ENCODE assay signal across 11 mouse cellular contexts in the genomic region with DNA sequence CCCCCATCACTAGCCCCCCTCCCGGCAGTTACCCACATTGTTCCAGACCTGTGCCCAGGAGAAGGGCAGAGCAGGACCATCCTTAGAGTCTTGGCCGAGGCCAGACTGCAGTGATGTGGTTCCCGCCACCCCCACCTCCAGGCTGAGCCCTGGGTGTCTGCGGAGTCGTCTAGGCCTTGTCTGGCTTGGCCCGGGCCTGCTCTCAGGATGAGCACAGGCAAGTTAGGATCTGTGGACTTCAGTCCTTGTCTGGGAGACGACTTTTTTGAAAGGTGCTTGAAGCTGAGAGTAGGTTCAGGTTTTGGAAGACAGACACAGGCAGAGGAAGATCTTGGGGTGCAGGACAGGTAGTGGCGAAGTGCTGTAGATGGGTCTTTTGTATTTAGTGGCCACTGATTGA. TPM values are rescaled to one million over a fixed set of nuclear protein-coding genes. Genes with fewer than 3 reads are reported as not detected.
DNase-seq lines count a peak whose midpoint lies in the region; ATAC-seq and TF ChIP-seq lines count a peak whose summit lies in the region.
"Had no signal": no experiment of that assay in that cellular context is flagged by ENCODE, and none has a peak within 500 bp of the region (broad histone marks: within the 10 kb centered on the region; RNA-seq: fewer than 3 reads in every experiment).

No protein-coding gene starts in this region.

- no peaks in the 10 kb centered on the region for H3K9me3 ChIP-seq in lung, embryonic 15.5 days
- H3K9me3 ChIP-seq in intestine, postnatal 0 days (ENCODE audit: control insufficient read depth), result no peaks in the 10 kb centered on the region
- H3K9me3 ChIP-seq in stomach, embryonic 16.5 days (replicated peaks; ENCODE audit: control insufficient read depth, low read length), result no peaks in the 10 kb centered on the region
- H3K9me3 ChIP-seq: midbrain, embryonic 13.5 days had no signal

- no peak for TF ChIP-seq CTCF in gastrocnemius, adult 2 months (IDR thresholded peaks at IDR 0.05)
- no peak for TF ChIP-seq CTCF in intestine, postnatal 0 days (IDR thresholded peaks at IDR 0.05; ENCODE audit: low read depth)

- H3K4me1 ChIP-seq in lung, embryonic 15.5 days, result peaks cover 80% of the 10 kb centered on the region
- H3K4me1 ChIP-seq in intestine, postnatal 0 days (replicated peaks; ENCODE audit: control insufficient read depth, insufficient read depth, low read length), result peaks cover 10% of the 10 kb centered on the region; the same call in 1 of the 2 replicates
- H3K4me1 ChIP-seq in stomach, embryonic 16.5 days (ENCODE audit: control insufficient read depth, insufficient read depth, low read length), result peaks cover 71% of the 10 kb centered on the region

- no peaks in the 10 kb centered on the region for H3K36me3 ChIP-seq in lung, embryonic 15.5 days
- H3K36me3 ChIP-seq in intestine, postnatal 0 days (ENCODE audit: control insufficient read depth, insufficient read depth), result no peaks in the 10 kb centered on the region
- H3K36me3 ChIP-seq in stomach, embryonic 16.5 days (ENCODE audit: control insufficient read depth, insufficient read depth, low read length), result no peaks in the 10 kb centered on the region
- H3K36me3 ChIP-seq: midbrain, embryonic 13.5 days had no signal

- peak overlapping the region; percentile 90 for H3K4me3 ChIP-seq in gastrocnemius, adult 2 months
- peak overlapping the region; percentile 70 for H3K4me3 ChIP-seq in lung, embryonic 15.5 days
- no peak overlapping the region for H3K4me3 ChIP-seq in intestine, postnatal 0 days (ENCODE audit: low read depth, low read length)
- peak overlapping the region; percentile 20; the same call in 1 of the 2 replicates for H3K4me3 ChIP-seq in stomach, embryonic 16.5 days (replicated peaks; ENCODE audit: low read length)
- H3K4me3 ChIP-seq: left cerebral cortex, adult 2 months; midbrain, embryonic 13.5 days had no signal

- 41% methylated on average over 8 of the region's 8 CpGs for WGBS in lung, embryonic 15.5 days
- 65% methylated on average over 8 of the region's 8 CpGs for WGBS in intestine, postnatal 0 days
- WGBS in stomach, embryonic 16.5 days, result 57% methylated on average over 8 of the region's 8 CpGs

- H3K4me2 ChIP-seq in lung, embryonic 15.5 days, result peak overlapping the region; percentile 74
- peak overlapping the region; percentile 92 for H3K4me2 ChIP-seq in intestine, postnatal 0 days (replicated peaks; ENCODE audit: low read depth)
- peak overlapping the region; percentile 77 for H3K4me2 ChIP-seq in stomach, embryonic 16.5 days (ENCODE audit: low read depth, low read length)

- no peak overlapping the region for H3K9ac ChIP-seq in lung, embryonic 15.5 days
- no peak overlapping the region for H3K9ac ChIP-seq in intestine, postnatal 0 days (ENCODE audit: low read depth, low read length)
- H3K9ac ChIP-seq in stomach, embryonic 16.5 days (ENCODE audit: low read length), result peak overlapping the region; percentile 92; the same call in 1 of the 2 replicates
- H3K9ac ChIP-seq: midbrain, embryonic 13.5 days had no signal

- ATAC-seq in lung, embryonic 15.5 days (ENCODE audit: borderline replicate concordance, extremely low read depth, low FRiP score, low TSS enrichment), result no peak
- no peak for ATAC-seq in intestine, postnatal 0 days
- ATAC-seq in stomach, embryonic 16.5 days (ENCODE audit: insufficient read depth, low FRiP score), result no peak
- ATAC-seq: midbrain, embryonic 13.5 days had no signal

- no peaks in the 10 kb centered on the region for H3K27me3 ChIP-seq in lung, embryonic 15.5 days
- no peaks in the 10 kb centered on the region for H3K27me3 ChIP-seq in intestine, postnatal 0 days (replicated peaks; ENCODE audit: control insufficient read depth, insufficient read depth, low read length)
- no peaks in the 10 kb centered on the region for H3K27me3 ChIP-seq in stomach, embryonic 16.5 days (ENCODE audit: control insufficient read depth, insufficient read depth, low read length)

- H3K27ac ChIP-seq in gastrocnemius, adult 2 months, result peak overlapping the region; percentile 96
- peak overlapping the region; percentile 79 for H3K27ac ChIP-seq in lung, embryonic 15.5 days
- no peak overlapping the region for H3K27ac ChIP-seq in intestine, postnatal 0 days (ENCODE audit: low read depth, low read length)
- H3K27ac ChIP-seq in stomach, embryonic 16.5 days (ENCODE audit: low read length), result peak overlapping the region; percentile 14
- H3K27ac ChIP-seq: left cerebral cortex, adult 2 months; midbrain, embryonic 13.5 days had no signal

- DNase-seq in gastrocnemius, adult 2 months, result no peak
- DNase-seq in gastrocnemius, postnatal 14 days, result no peak
- no peak for DNase-seq in lung, postnatal 36 days
- DNase-seq in frontal cortex, postnatal 25 days (ENCODE audit: low spot score in 2 of 2), result no peak
- no peak for DNase-seq in right cerebral cortex, postnatal 14 days

- intact Hi-C loops in gastrocnemius, adult 2 months (cut with DNase I), result no loop called here
- intact Hi-C loops in gastrocnemius, postnatal 14 days (cut with DNase I; ENCODE audit: low total_unique reads), result no loop called here

RNA-seq across cellular contexts. Expression of gene Hspg2, which starts 2.8 kb away (rescaled TPM):
- 10 to 100 TPM; 55.2 to 77.5 TPM for total RNA-seq in gastrocnemius, adult 2 months (2021)
- 100 to 1,000 TPM; 193 to 224 TPM for total RNA-seq in gastrocnemius, postnatal 14 days (2021)
- polyA plus RNA-seq in lung, embryonic 15.5 days (2015; fragmentation: Nextera tagmentation; extraction: Ambion mirVana), result 32.0 and 32.1 TPM in 2 replicates
- polyA plus RNA-seq in intestine, postnatal 0 days (2015; fragmentation: Nextera tagmentation; extraction: Ambion mirVana), result 16.3 and 16.4 TPM in 2 replicates
- polyA plus RNA-seq in stomach, embryonic 16.5 days (2015; fragmentation: Nextera tagmentation; extraction: Ambion mirVana), result 29.5 and 31.7 TPM in 2 replicates

RNA-seq across cellular contexts. Expression of gene 1700013G24Rik, which starts 18.2 kb away (rescaled TPM):
- total RNA-seq in gastrocnemius, adult 2 months (2021), result not detected
- total RNA-seq in gastrocnemius, postnatal 14 days (2021), result not detected
- polyA plus RNA-seq in lung, embryonic 15.5 days (2015; fragmentation: Nextera tagmentation; extraction: Ambion mirVana), result not detected in 2 replicates
- polyA plus RNA-seq in intestine, postnatal 0 days (2015; fragmentation: Nextera tagmentation; extraction: Ambion mirVana), result not detected in 2 replicates
- polyA plus RNA-seq in stomach, embryonic 16.5 days (2015; fragmentation: Nextera tagmentation; extraction: Ambion mirVana), result not detected in 2 replicates
- total RNA-seq: granulocyte monocyte progenitor cell, adult 5-6 weeks; left cerebral cortex, adult 2 months had no signal
- polyA plus RNA-seq: midbrain, embryonic 13.5 days had no signal

RNA-seq across cellular contexts. Expression of gene Cela3b, which starts 41.0 kb away (rescaled TPM):
- total RNA-seq in gastrocnemius, adult 2 months (2021), result not detected
- not detected for total RNA-seq in gastrocnemius, postnatal 14 days (2021)
- polyA plus RNA-seq in lung, embryonic 15.5 days (2015; fragmentation: Nextera tagmentation; extraction: Ambion mirVana), result 0.16 and 0.94 TPM in 2 replicates
- 9.1 and 13.6 TPM in 2 replicates for polyA plus RNA-seq in intestine, postnatal 0 days (2015; fragmentation: Nextera tagmentation; extraction: Ambion mirVana)
- 406 and 529 TPM in 2 replicates for polyA plus RNA-seq in stomach, embryonic 16.5 days (2015; fragmentation: Nextera tagmentation; extraction: Ambion mirVana)
- total RNA-seq: granulocyte monocyte progenitor cell, adult 5-6 weeks; left cerebral cortex, adult 2 months had no signal
- polyA plus RNA-seq: midbrain, embryonic 13.5 days had no signal

Comparison
In these comparisons a context has a peak if more than half of its experiments do, and no peak if none do; other contexts are left out.
1. RNA of gene Cela3b, which starts 41.0 kb away (polyA plus RNA-seq): 406 to 529 TPM in stomach, embryonic 16.5 days; 9.1 to 13.6 TPM in intestine, postnatal 0 days and 0.16 to 0.94 TPM in lung, embryonic 15.5 days; every median in the first group is over 10 times any median in the second.
2. Peak in every context shown above with its lines, with median percentiles within 50 percentile points of each other: H3K4me2 ChIP-seq.